Mouse (Mus musculus): ENCODE results near the gene Zfp653. TPM values are rescaled to one million over a fixed set of nuclear protein-coding genes. Genes with fewer than 3 reads are reported as not detected.

Zfp653 gene
- total and polyA plus RNA-seq, 3 experiments = 9.0 to 11.4 (median 10.4) TPM

DNA sequence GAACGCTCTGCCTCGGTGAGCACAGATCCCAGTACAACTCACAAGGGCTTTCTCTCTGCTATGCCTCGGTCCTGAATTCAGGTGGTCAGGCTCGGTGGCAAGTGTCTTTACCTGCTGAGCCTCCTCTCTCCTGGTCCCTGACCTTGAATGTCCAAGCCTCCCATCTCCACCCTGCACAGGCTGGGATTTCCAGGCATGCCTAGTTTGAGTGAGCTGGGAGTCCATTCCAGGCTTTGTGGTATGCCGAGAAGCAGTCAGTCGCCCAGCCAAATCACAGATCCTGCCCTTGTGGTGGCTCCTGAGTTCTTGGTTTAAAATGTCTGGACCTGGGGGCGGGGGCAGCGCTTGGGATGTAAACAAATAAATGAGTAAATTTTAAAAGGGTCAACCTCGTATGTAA is 23.8 kb downstream of the Zfp653 start:
- H3K79me2 ChIP-seq (replicated peaks; ENCODE audit: control insufficient read depth, extremely low read depth, insufficient read depth, poor library complexity, severe bottlenecking) = no peaks in the 10 kb centered on the region
- H3K27me3 ChIP-seq (replicated peaks) = no peaks in the 10 kb centered on the region
- H3K4me1 ChIP-seq (ENCODE audit: control insufficient read depth in 1 of 2, insufficient read depth in 2 of 2) = no peaks in the 10 kb centered on the region
- no peak overlapping the region for H3K4me2 ChIP-seq (ENCODE audit: insufficient read depth, low read depth, poor library complexity, severe bottlenecking)
- in situ Hi-C loops (cut with MboI; ENCODE audit: low pct_ligation_motif_present, low pct_unique_long_range_greater_than_20kb, low sequenced_read_pairs) (no loop called here), dilution Hi-C loops (cut with MboI; ENCODE audit: extremely low pct_ligation_motif_present, extremely low pct_unique_long_range_greater_than_20kb, low sequenced_read_pairs) (no loop called here)
- H3K27ac ChIP-seq (ENCODE audit: insufficient read depth, low read depth) = no peak overlapping the region
- TF ChIP-seq MXI1 (IDR thresholded peaks at IDR 0.05; ENCODE audit: low read depth, low read length) (no peak), MAFK (IDR thresholded peaks at IDR 0.05; ENCODE audit: insufficient replicate concordance, low read length) (no peak), PAX5 (IDR thresholded peaks at IDR 0.05; ENCODE audit: low read length) (no peak), IRF4 (IDR thresholded peaks at IDR 0.05; ENCODE audit: low read depth, low read length) (no peak), ETS1 (conservative IDR thresholded peaks at IDR 0.05; ENCODE audit: low read depth, low read length) (no peak), CHD1 (IDR thresholded peaks at IDR 0.05; ENCODE audit: low read depth, low read length) (no peak), JUND (conservative IDR thresholded peaks at IDR 0.05; ENCODE audit: low read depth, low read length) (no peak), TBP (conservative IDR thresholded peaks at IDR 0.05; ENCODE audit: low read depth, low read length) (no peak)
- H3K4me3 ChIP-seq (replicated peaks in 1 of 3; ENCODE audit: low read depth in 2 of 3, low read length in 2 of 3, poor library complexity in 1 of 3) = no peak overlapping the region
- DNase-seq (ENCODE audit: extremely low read depth) = no peak
- H3K9ac ChIP-seq (ENCODE audit: insufficient read depth, low read depth) = no peak overlapping the region
- no peaks in the 10 kb centered on the region for H3K36me3 ChIP-seq (replicated peaks in 1 of 2; ENCODE audit: control insufficient read depth in 1 of 2, insufficient read depth in 1 of 2, low read length in 1 of 2)
- H3K9me3 ChIP-seq (replicated peaks; ENCODE audit: low read length) = peaks cover 2% of the 10 kb centered on the region

DNA sequence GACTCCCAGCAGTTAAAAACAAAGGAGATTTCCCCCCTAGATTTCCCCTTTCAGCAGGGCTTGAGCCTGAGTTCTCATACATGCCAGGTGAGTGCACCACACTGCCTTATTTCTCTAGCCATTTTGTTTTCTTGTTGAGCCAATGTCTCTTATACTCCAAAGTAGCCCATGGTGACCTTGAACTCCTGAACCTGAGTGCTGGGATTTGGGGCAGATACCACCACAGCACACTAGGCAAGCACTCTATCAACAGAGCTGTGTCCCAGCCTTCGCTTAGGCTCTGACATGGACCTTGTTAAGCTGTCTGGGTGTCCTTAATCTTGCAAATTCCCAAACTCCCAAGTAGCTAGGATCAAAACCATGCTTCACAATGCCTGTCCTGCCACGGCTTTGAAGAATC is 29.3 kb downstream of the Zfp653 start:
- no peak for DNase-seq (ENCODE audit: extremely low read depth)
- Histone ChIP-seq H3K9me3 (replicated peaks; ENCODE audit: low read length) (peaks cover 3% of the 10 kb centered on the region), H3K36me3 (replicated peaks in 1 of 2; ENCODE audit: control insufficient read depth in 1 of 2, insufficient read depth in 1 of 2, low read length in 1 of 2) (no peaks in the 10 kb centered on the region), H3K4me2 (ENCODE audit: insufficient read depth, low read depth, poor library complexity, severe bottlenecking) (no peak overlapping the region), H3K4me1 (ENCODE audit: control insufficient read depth in 1 of 2, insufficient read depth in 2 of 2) (no peaks in the 10 kb centered on the region), H3K9ac (ENCODE audit: insufficient read depth, low read depth) (no peak overlapping the region), H3K79me2 (replicated peaks; ENCODE audit: control insufficient read depth, extremely low read depth, insufficient read depth, poor library complexity, severe bottlenecking) (no peaks in the 10 kb centered on the region), H3K27me3 (replicated peaks) (peaks cover 1% of the 10 kb centered on the region), H3K4me3 (replicated peaks in 1 of 3; ENCODE audit: low read depth in 2 of 3, low read length in 2 of 3, poor library complexity in 1 of 3) (no peak overlapping the region), H3K27ac (ENCODE audit: insufficient read depth, low read depth) (no peak overlapping the region)
- in situ Hi-C loops (cut with MboI; ENCODE audit: low pct_ligation_motif_present, low pct_unique_long_range_greater_than_20kb, low sequenced_read_pairs) (no loop called here), dilution Hi-C loops (cut with MboI; ENCODE audit: extremely low pct_ligation_motif_present, extremely low pct_unique_long_range_greater_than_20kb, low sequenced_read_pairs) (no loop called here)
- TF ChIP-seq RAD21 (IDR thresholded peaks at IDR 0.05; ENCODE audit: low read depth, low read length) (no peak), CHD1 (IDR thresholded peaks at IDR 0.05; ENCODE audit: low read depth, low read length) (no peak), MEF2A (IDR thresholded peaks at IDR 0.05; ENCODE audit: borderline replicate concordance, low read depth, low read length) (no peak), MAX (IDR thresholded peaks at IDR 0.05; ENCODE audit: low read length) (no peak), NRF1 (IDR thresholded peaks at IDR 0.05; ENCODE audit: low read depth, low read length) (no peak), ZMIZ1 (IDR thresholded peaks at IDR 0.05; ENCODE audit: low read depth, low read length) (no peak), POLR2AphosphoS2 (IDR thresholded peaks at IDR 0.05; ENCODE audit: low read depth, low read length) (no peak), JUND (conservative IDR thresholded peaks at IDR 0.05; ENCODE audit: low read depth, low read length) (no peak), USF2 (conservative IDR thresholded peaks at IDR 0.05; ENCODE audit: low read depth, low read length) (no peak), E2F4 (IDR thresholded peaks at IDR 0.05; ENCODE audit: insufficient replicate concordance, low read depth, low read length) (no peak), ELF1 (IDR thresholded peaks at IDR 0.05; ENCODE audit: low read depth, low read length) (no peak), CHD2 (IDR thresholded peaks at IDR 0.05; ENCODE audit: low read length) (no peak), SMC3 (IDR thresholded peaks at IDR 0.05; ENCODE audit: low read depth, low read length) (no peak), ZKSCAN1 (IDR thresholded peaks at IDR 0.05; ENCODE audit: borderline replicate concordance, low read depth, low read length) (no peak), HCFC1 (IDR thresholded peaks at IDR 0.05; ENCODE audit: low read depth, low read length) (no peak), GABPA (IDR thresholded peaks at IDR 0.05; ENCODE audit: insufficient replicate concordance, low read depth, low read length) (no peak), TCF12 (IDR thresholded peaks at IDR 0.05; ENCODE audit: low read depth, low read length) (no peak)
